Mouse (Mus musculus) forebrain, embryonic 11.5 days (tissue): ENCODE data around the gene Arhgap4. TPM values are rescaled to one million over a fixed set of nuclear protein-coding genes. Genes with fewer than 3 reads are reported as not detected.
A peak's percentile ranks its signal among the peaks of the same experiment; 100 is the strongest.

Source experiments
- ATAC-seq: fragments of 200-750 bp; cut with Nextera tagmentation; replicated peaks from 2 replicates; pipeline ENCODE4 v1.8.0; 2017; ENCODE audit warnings: moderate TSS enrichment; ENCODE audit not compliant: low FRiP score
- DNase-seq: peaks from one replicate; pipeline ENCODE4 v3.0.0-alpha.2; 2017; ENCODE audit warnings: low spot score
- H3K27ac ChIP-seq: fragments of 300-500 bp; sonication (generic); 2 replicates; pipeline ENCODE4 v1.5.1; 2014; ENCODE audit warnings: low read depth, low read length
- H3K27me3 ChIP-seq: fragments of 300-500 bp; sonication (generic); 2 replicates; pipeline ENCODE4 v1.6.1; 2014; ENCODE audit warnings: mild to moderate bottlenecking, low read length, mixed read lengths; ENCODE audit not compliant: control insufficient read depth, insufficient read depth
- H3K36me3 ChIP-seq: fragments of 300-500 bp; sonication (generic); 2 replicates; pipeline ENCODE4 v1.6.1; 2014; ENCODE audit warnings: mild to moderate bottlenecking, low read length, moderate library complexity, mixed read lengths; ENCODE audit not compliant: control insufficient read depth, insufficient read depth
- H3K4me1 ChIP-seq: fragments of 300-500 bp; sonication (generic); replicated peaks from 2 replicates; pipeline ENCODE4 v1.6.1; 2014; ENCODE audit warnings: low read length, mixed read lengths; ENCODE audit not compliant: control insufficient read depth, insufficient read depth
- H3K4me2 ChIP-seq: fragments of 300-500 bp; sonication (generic); 2 replicates; pipeline ENCODE4 v1.6.1; 2014; ENCODE audit warnings: low read depth, mild to moderate bottlenecking, low read length, moderate library complexity, mixed read lengths; ENCODE audit not compliant: severe bottlenecking
- H3K4me3 ChIP-seq: fragments of 300-500 bp; sonication (generic); 2 replicates; pipeline ENCODE4 v1.5.1; 2014; ENCODE audit warnings: low read depth, low read length
- H3K9ac ChIP-seq: fragments of 300-500 bp; sonication (generic); 2 replicates; pipeline ENCODE4 v1.6.1; 2014; ENCODE audit warnings: low read length
- H3K9me3 ChIP-seq: fragments of 300-500 bp; sonication (generic); 2 replicates; pipeline ENCODE4 v1.6.1; 2016; ENCODE audit warnings: low read length, mixed read lengths; ENCODE audit not compliant: control insufficient read depth
- WGBS: fragments of 180-500 bp; shearing (Covaris S2); extraction: QIAGEN DNeasy Blood & Tissue Kit; methylation state at CpG from one replicate; pipeline ENCODE4 v1.1.7; 2014; 5-methylcytosine and 5-hydroxymethylcytosine counted together
- polyA plus RNA-seq: library from polyadenylated mRNA; unstranded; fragments of >200 nt; fragmentation: Nextera tagmentation; extraction: Ambion mirVana; gene quantifications from 2 replicates; pipeline ENCODE4 v1.2.1, GENCODE M21; 2014

Arhgap4 gene
- polyA plus RNA-seq, 1 experiment from 2014 or later: 1.7 TPM

DNA sequence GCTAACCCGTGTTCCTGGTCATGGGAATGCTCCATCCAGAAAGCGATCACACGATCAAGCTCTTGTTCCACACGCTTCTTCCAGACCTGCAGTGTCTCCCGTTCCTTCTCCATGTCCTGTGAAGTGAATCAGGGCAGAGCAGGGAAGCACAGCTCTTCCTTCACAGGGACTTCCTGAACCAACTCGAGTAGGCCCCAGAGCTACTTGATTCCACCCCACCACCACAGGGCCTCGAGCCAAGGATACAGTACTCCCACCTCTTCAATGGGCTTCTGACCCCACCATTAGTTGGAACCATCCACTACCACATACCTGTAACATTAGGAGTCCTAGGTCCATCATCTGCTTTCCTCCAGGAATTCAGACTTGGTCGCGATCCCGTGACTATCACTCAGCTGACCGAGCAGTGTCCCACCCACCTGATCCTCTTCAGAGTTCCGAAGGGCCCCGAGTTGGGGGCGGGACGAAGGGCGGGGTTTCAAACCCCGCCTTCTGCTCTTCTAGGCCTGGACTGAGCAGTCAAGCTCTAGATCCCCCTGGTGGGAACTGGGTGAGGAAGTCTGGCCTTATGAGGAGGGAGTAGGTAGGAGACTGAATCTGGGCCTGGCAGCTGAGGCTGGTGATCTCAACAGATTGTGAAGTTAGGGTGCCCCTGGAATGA is 8.9 kb upstream of the Arhgap4 start, which contains the start of gene Renbp:
TSS of gene Renbp (minus strand) at position 449 of the 661 bp plus-strand sequence.
- Histone ChIP-seq H3K27ac (no peak within 1 kb of the TSS), H3K4me3 (no peak within 1 kb of the TSS; the same call in 1 of the 2 replicates), H3K4me2 (0 out of 2 replicates have a peak within 1 kb of the TSS, but pooled peaks have one; percentile 21), H3K9ac (no peak within 1 kb of the TSS), H3K9me3 (no peaks in the 10 kb centered on the region), H3K4me1 (no peaks in the 10 kb centered on the region), H3K27me3 (no peaks in the 10 kb centered on the region), H3K36me3 (no peaks in the 10 kb centered on the region)
- DNase-seq (peak; percentile 69), ATAC-seq (peak; percentile 73)
- 42% methylated on average over 17 of the region's 17 CpGs for WGBS

DNA sequence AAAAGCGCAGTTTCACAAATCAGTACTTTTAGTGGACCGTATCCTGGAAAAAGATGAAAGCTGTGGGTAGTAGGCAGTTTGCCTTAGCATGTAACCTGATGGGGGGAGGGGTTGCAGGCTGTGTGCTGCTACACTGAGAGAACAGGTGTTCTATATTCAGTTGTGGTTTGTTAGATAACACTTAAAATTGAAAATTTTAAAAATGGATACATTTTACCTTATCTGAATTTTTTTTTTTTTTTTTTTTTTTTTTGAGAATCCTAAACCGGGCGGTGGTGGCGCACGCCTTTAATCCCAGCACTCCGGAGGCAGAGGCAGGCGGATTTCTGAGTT is 846 bp upstream of the Arhgap4 start:
- peak overlapping the region; percentile 65; the same call in 1 of the 2 replicates for H3K27ac ChIP-seq
- 0 out of 2 replicates have a peak, but pooled peaks have one; percentile 3 for ATAC-seq

DNA sequence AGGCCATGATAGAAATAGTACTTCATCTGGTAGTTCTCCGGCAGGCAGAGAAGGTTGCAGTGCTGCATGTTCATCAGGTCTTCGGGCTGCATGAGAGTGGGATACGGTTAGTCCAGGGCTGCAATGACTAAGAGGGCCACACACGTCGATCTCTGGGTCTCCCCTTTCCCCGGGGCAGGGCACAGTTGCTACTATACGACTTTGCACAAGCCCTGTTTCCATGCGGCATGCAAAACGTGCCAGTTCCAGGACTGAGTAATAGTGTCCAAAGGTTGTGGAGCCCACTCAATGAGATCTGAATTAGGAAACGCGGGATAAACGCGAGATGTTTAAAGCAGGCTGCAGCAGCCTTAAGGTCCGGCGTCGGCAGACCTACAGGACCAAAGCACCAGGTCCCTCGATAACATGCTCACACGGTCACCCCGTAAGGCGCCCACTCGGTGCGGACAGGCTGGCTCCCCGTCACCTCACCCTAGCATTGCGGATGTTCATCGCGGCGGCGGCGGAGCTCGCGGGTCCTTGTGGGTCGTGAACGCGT is 316 bp downstream of the Arhgap4 start:
- no peaks in the 10 kb centered on the region for H3K27me3 ChIP-seq
- H3K9ac ChIP-seq: peak overlapping the region; percentile 64
- peak overlapping the region; percentile 50 for H3K4me3 ChIP-seq
- no peaks in the 10 kb centered on the region for H3K36me3 ChIP-seq
- DNase-seq (no peak), ATAC-seq (peak; percentile 35; the same call in 1 of the 2 replicates)
- peak overlapping the region; percentile 31; the same call in 1 of the 2 replicates for H3K27ac ChIP-seq
- H3K4me2 ChIP-seq: peak overlapping the region; percentile 67
- H3K4me1 ChIP-seq: no peaks in the 10 kb centered on the region
- no peaks in the 10 kb centered on the region for H3K9me3 ChIP-seq
- WGBS: 21% methylated on average over 34 of the region's 34 CpGs

More for the DNA sequence above, 846 bp upstream of the Arhgap4 start:
- H3K4me3 ChIP-seq: peak overlapping the region; percentile 50
- no peaks in the 10 kb centered on the region for H3K36me3 ChIP-seq
- no peak for DNase-seq
- WGBS: 78% methylated on average over 8 of the region's 8 CpGs
- peak overlapping the region; percentile 61 for H3K4me2 ChIP-seq
- no peaks in the 10 kb centered on the region for H3K9me3 ChIP-seq
- H3K9ac ChIP-seq: peak overlapping the region; percentile 47; the same call in 1 of the 2 replicates
- no peaks in the 10 kb centered on the region for H3K4me1 ChIP-seq
- no peaks in the 10 kb centered on the region for H3K27me3 ChIP-seq

DNA sequence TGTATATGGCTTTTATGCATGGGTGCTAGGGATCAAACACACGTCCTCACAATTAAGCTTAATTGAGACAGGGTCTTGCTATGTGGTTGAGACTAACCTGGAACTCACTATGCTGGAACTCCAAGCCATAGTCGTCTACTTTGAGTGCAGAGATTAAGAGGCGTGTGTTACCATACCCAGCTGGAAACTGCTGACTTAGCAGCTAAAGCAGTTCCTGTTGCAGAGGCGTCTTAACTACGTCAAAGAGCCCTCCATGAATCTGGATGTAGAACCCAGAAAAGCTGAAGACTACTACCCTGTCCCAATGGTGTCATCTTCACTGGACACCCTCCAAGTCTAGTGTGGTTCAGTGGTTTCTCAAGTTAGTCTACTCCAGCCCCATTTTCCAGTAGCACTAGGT is 3.0 kb downstream of the Arhgap4 start:
- WGBS: 84% methylated on average over 5 of the region's 5 CpGs
- no peak for ATAC-seq
- H3K4me1 ChIP-seq: no peaks in the 10 kb centered on the region

DNA sequence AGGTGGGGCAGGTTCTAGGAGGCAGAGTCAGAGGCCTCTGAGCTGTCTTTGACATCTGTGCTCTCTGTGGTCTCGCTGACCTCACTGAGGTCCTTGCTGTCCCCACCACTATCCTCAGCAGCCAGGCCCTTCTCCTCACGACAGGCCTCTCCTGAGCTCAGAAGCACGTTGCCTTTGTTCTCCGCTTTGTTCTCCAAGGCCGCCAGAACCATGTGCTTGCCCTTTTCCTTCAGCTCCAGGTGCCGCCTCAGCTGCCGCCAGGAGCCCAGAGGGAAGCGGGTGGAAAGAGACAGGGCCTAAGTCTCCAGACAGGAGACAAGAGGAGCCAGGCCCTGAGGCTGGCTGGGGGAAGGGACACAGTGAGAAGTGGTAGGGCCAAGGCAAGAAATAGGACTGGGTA is 4.7 kb downstream of the Arhgap4 start:
- WGBS: 73% methylated on average over 8 of the region's 8 CpGs
- Histone ChIP-seq H3K27ac (no peak overlapping the region), H3K4me3 (no peak overlapping the region), H3K36me3 (no peaks in the 10 kb centered on the region), H3K4me2 (no peak overlapping the region), H3K9me3 (no peaks in the 10 kb centered on the region), H3K4me1 (no peaks in the 10 kb centered on the region), H3K9ac (no peak overlapping the region), H3K27me3 (no peaks in the 10 kb centered on the region)
- DNase-seq (no peak), ATAC-seq (no peak)

More for the DNA sequence above, 3.0 kb downstream of the Arhgap4 start:
- Histone ChIP-seq H3K9me3 (no peaks in the 10 kb centered on the region), H3K36me3 (no peaks in the 10 kb centered on the region), H3K27ac (no peak overlapping the region), H3K9ac (no peak overlapping the region), H3K4me3 (no peak overlapping the region), H3K4me2 (no peak overlapping the region), H3K27me3 (no peaks in the 10 kb centered on the region)
- DNase-seq: no peak

DNA sequence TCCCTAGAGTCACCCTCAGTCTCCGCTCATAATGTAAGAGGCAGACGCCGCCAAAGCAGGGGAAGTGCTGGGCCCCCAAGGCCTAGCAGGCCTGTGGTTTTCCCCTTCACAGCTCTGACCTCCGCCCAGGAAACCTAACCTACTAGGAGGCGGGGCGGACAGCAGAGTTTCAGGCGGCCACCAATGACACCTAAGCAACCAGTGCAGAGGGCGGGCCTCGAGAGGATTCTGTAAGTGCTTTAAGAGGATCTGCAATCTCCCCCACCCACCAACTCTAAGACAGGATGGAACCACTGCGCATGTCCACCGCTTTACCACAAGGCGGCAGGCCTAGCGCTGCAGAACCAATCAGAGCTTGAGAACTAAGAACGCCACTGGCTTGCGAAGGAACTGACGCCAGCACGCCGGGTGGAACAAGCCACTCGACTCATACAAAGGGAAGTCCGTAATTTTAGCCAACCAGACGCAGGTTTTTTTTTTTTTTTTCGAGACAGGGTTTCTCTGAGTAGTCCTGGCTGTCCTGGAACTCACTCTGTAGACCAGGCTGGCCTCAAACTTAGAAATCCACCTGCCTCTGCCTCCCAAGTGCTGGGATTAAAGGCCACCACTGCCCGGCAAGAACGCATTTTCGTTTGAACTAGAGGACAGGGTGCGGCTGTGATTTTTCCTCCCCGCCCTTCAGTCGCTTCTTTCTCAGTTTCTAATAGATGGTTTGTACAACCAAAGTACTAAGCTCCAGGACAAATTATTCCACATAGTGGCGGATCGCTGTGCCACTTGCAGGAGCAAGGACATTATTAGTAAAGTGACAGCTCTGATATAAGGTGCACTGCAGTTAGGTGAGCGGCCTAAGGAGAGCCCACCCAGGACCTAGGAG is 6.6 kb downstream of the Arhgap4 start:
- H3K9ac ChIP-seq: peak overlapping the region; percentile 37; the same call in 1 of the 2 replicates
- H3K36me3 ChIP-seq: no peaks in the 10 kb centered on the region
- H3K9me3 ChIP-seq: no peaks in the 10 kb centered on the region
- H3K4me2 ChIP-seq: peak overlapping the region; percentile 40
- peak; percentile 96 for ATAC-seq
- no peak overlapping the region for H3K4me3 ChIP-seq
- H3K27me3 ChIP-seq: no peaks in the 10 kb centered on the region
- peak overlapping the region; percentile 66 for H3K27ac ChIP-seq
- no peaks in the 10 kb centered on the region for H3K4me1 ChIP-seq
- WGBS: 32% methylated on average over 31 of the region's 31 CpGs
- peak; percentile 90 for DNase-seq

DNA sequence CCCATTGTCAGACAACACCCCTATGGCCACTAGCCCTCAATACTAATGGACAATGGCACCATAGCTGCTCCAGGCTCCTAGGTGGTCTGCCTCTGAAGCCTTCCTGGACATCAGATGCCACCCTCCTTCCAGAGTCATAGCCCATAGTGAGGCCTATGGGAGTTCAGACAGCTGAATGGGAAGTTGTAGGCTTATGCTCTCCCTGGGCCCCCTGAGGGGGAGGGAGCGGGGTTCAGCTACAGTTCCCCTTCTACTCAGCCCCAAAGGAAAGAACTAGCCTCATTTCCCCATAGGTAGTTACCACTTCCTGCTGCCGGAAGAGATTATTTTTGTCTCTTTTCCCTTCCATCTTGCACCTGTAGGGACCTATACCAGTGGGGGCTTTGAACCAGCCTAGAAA is 10.1 kb downstream of the Arhgap4 start:
- ATAC-seq: no peak
- H3K27ac ChIP-seq: no peak overlapping the region
- no peak overlapping the region for H3K4me2 ChIP-seq
- H3K27me3 ChIP-seq: no peaks in the 10 kb centered on the region
- no peaks in the 10 kb centered on the region for H3K36me3 ChIP-seq
- no peak overlapping the region for H3K9ac ChIP-seq
- no peaks in the 10 kb centered on the region for H3K9me3 ChIP-seq
- H3K4me1 ChIP-seq: no peaks in the 10 kb centered on the region
- WGBS: 70% methylated on average over 2 of the region's 2 CpGs
- no peak overlapping the region for H3K4me3 ChIP-seq
- DNase-seq: no peak

DNA sequence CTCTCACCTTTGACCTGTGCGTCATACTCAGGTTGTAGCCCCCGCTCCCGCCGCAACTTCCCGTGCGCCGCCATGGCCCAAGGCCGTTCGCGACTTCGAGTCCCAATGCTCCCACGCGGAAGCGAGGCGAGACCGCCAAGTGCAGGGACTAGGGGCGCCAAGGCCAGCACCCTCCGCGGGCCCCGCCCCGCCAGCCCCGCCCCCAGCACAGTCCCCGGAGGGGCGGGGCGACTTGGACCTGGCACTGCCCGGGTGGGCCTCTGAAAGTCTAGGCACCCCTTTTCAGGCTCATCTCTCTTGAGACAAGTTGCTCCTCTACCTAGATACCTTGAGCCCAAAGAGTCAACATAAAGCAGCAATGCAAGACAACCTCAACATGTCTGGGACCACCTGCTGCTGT is 10.5 kb downstream of the Arhgap4 start:
- no peaks in the 10 kb centered on the region for H3K9me3 ChIP-seq
- 16% methylated on average over 20 of the region's 26 CpGs for WGBS
- no peak overlapping the region for H3K27ac ChIP-seq
- DNase-seq (no peak), ATAC-seq (no peak)
- no peaks in the 10 kb centered on the region for H3K36me3 ChIP-seq
- H3K9ac ChIP-seq: peak overlapping the region; percentile 12; the same call in 1 of the 2 replicates
- H3K4me3 ChIP-seq: no peak overlapping the region
- H3K4me1 ChIP-seq: no peaks in the 10 kb centered on the region
- peak overlapping the region; percentile 40; the same call in 1 of the 2 replicates for H3K4me2 ChIP-seq
- H3K27me3 ChIP-seq: no peaks in the 10 kb centered on the region
